Mouse (Mus musculus) midbrain, embryonic 16.5 days (tissue): ENCODE measurements around the gene Plk4. TPM values are rescaled to one million over a fixed set of nuclear protein-coding genes. Genes with fewer than 3 reads are reported as not detected.
"Not testable (repeated sequence)": the region's sequence is repeated elsewhere in the genome, so short reads cannot be mapped to it uniquely, and the experiment has no call there.

Experiments used
- ATAC-seq: fragments of 200-750 bp; cut with Nextera tagmentation; 2 replicates; pipeline ENCODE4 v1.8.0; 2017; ENCODE audit warnings: moderate TSS enrichment
- H3K27ac ChIP-seq: fragments of 300-500 bp; sonication (generic); 2 replicates; pipeline ENCODE4 v1.5.1; 2014; ENCODE audit warnings: mild to moderate bottlenecking, low read length, mixed read lengths
- H3K27me3 ChIP-seq: fragments of 300-500 bp; sonication (generic); 2 replicates; pipeline ENCODE4 v1.6.1; 2014; ENCODE audit warnings: low read depth, low read length, mixed read lengths; ENCODE audit not compliant: control insufficient read depth, insufficient read depth
- H3K36me3 ChIP-seq: fragments of 300-500 bp; sonication (generic); 2 replicates; pipeline ENCODE4 v1.6.1; 2014; ENCODE audit warnings: mild to moderate bottlenecking, low read length, moderate library complexity, mixed read lengths; ENCODE audit not compliant: control insufficient read depth, insufficient read depth
- H3K4me1 ChIP-seq: fragments of 300-500 bp; sonication (generic); 2 replicates; pipeline ENCODE4 v1.6.1; 2014; ENCODE audit warnings: mild to moderate bottlenecking, low read length, mixed read lengths; ENCODE audit not compliant: control insufficient read depth, insufficient read depth
- H3K4me2 ChIP-seq: fragments of 300-500 bp; sonication (generic); 2 replicates; pipeline ENCODE4 v1.6.1; 2014; ENCODE audit warnings: mild to moderate bottlenecking, low read length, mixed read lengths
- H3K4me3 ChIP-seq: fragments of 300-500 bp; sonication (generic); 2 replicates; pipeline ENCODE4 v1.5.1; 2014; ENCODE audit warnings: low read depth, mild to moderate bottlenecking, low read length, moderate library complexity, mixed read lengths
- H3K9ac ChIP-seq: fragments of 300-500 bp; sonication (generic); 2 replicates; pipeline ENCODE4 v1.6.1; 2014; ENCODE audit warnings: low read depth, low read length, mixed read lengths
- H3K9me3 ChIP-seq: fragments of 300-500 bp; sonication (generic); replicated peaks from 2 replicates; pipeline ENCODE4 v1.6.1; 2014; ENCODE audit warnings: mild to moderate bottlenecking, low read length, mixed read lengths; ENCODE audit not compliant: control insufficient read depth, poor library complexity, severe bottlenecking
- WGBS: fragments of 180-500 bp; shearing (Covaris S2); extraction: QIAGEN DNeasy Blood & Tissue Kit; methylation state at CpG from one replicate; pipeline ENCODE4 v1.1.7; 2014; 5-methylcytosine and 5-hydroxymethylcytosine counted together
- polyA plus RNA-seq: library from polyadenylated mRNA; unstranded; fragments of >200 nt; fragmentation: Nextera tagmentation; extraction: Ambion mirVana; gene quantifications from 2 replicates; pipeline ENCODE4 v1.2.1, GENCODE M21; 2015

Gene Plk4
- polyA plus RNA-seq, 1 experiment from 2014 or later = 12.8 TPM

DNA sequence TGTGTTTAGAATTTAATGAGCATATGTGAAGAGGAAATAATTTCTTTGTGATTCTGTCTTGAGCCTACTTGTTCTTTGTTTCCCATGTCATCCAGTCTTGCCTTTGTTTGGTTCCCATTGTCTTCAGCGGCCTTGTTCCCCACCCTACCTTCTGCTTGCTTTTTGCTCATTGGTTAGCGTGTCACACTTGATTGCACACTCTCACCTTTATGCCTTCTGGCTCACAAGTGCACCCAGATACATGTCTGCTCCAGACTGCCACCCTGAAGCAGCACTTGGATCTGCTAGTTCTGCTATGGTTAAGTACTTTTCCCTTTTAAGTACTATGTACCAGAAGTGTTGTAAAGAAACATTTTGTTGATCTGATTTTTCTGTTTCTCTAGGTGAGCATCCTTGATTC is 10.1 kb downstream of the Plk4 start:
- 55% methylated on average over 2 of the region's 2 CpGs for WGBS
- H3K36me3 ChIP-seq = peaks cover 12% of the 10 kb centered on the region
- H3K9me3 ChIP-seq = no peaks in the 10 kb centered on the region
- H3K27me3 ChIP-seq = no peaks in the 10 kb centered on the region
- no peaks in the 10 kb centered on the region for H3K4me1 ChIP-seq
- no peak overlapping the region for H3K27ac ChIP-seq
- ATAC-seq = no peak
- H3K4me2 ChIP-seq = no peak overlapping the region
- H3K4me3 ChIP-seq = no peak overlapping the region
- H3K9ac ChIP-seq = no peak overlapping the region

DNA sequence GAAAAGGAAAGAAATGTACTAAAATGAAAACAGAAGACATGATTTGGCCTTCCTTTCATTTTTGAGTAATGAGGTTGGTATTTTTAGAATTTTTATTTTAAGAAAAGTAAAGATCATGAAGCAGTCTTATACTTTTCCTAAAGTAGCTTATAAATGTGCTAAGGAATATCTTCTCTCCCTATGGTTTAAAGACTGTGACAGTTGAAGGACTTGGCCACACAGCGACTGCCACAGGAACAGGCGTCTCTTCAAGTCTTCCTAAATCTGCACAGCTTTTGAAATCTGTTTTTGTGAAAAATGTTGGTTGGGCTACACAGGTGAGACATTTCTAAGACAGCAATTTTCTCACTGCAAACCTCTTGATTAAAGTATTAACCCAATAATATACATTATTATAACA is 13.5 kb downstream of the Plk4 start:
- 93% methylated on average over 2 of the region's 2 CpGs for WGBS
- Histone ChIP-seq H3K4me1 (no peaks in the 10 kb centered on the region), H3K27me3 (no peaks in the 10 kb centered on the region), H3K9me3 (no peaks in the 10 kb centered on the region), H3K9ac (no peak overlapping the region), H3K36me3 (peaks cover 7% of the 10 kb centered on the region; the same call in 1 of the 2 replicates), H3K4me3 (no peak overlapping the region), H3K4me2 (no peak overlapping the region), H3K27ac (no peak overlapping the region)
- no peak for ATAC-seq

DNA sequence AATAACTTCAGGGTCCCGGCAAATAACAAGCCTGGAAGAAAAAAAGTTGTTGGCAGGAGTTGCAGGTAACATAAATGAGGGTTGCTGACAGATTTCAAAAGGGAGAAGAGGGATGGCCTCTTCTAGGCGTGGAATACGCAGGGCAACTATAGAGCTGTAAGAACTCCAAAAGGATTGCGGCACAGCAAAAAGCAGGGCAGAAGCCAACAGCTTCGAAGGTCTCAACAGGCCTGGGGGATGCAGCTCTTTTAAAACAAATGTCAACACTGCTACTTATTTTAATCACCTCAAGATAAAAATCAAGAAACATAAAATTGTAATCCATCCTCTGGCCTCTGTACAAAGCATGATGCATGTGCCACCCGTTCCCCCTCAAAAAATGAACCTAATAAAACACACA is 45.7 kb downstream of the Plk4 start:
- not testable (repeated sequence) for H3K4me1 ChIP-seq, H3K9me3 ChIP-seq, ATAC-seq, H3K27ac ChIP-seq, H3K27me3 ChIP-seq, H3K36me3 ChIP-seq
- WGBS = 69% methylated on average over 5 of the region's 6 CpGs
- H3K4me3 ChIP-seq = peak overlapping the region; percentile 56
- 0 out of 2 replicates have a peak overlapping the region, but pooled peaks have one; percentile 10 for H3K9ac ChIP-seq
- peak overlapping the region; percentile 63 for H3K4me2 ChIP-seq

DNA sequence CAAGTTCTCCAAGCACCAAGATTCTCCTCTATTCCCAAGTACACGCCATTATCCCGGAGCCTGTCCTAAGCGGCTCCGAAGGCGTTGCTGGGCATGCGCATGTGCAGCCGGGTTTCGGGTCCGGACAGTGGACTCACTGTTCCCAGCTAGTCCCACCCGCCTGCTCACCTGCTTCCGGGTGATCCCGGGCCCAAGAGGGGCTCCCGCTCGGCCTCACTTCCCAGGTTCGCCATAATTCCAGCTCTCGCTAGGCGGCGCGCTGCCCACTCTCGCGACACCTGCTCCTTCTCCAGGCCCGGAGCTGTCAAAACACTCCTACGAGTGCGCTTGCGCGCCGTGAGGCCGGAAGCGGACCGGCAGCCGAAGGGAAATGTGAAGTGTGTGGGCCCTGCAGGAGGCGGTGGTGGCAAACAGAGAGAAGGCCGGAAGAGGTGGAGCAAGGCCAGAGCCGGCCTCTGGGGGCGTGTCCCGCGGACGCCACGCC is 46.7 kb downstream of the Plk4 start, which contains the start of gene Mfsd8:
Mfsd8 (minus strand) TSS at position 414 of the 484 bp plus-strand sequence.
- not testable (repeated sequence) for H3K36me3 ChIP-seq, H3K4me1 ChIP-seq, H3K9me3 ChIP-seq, H3K27me3 ChIP-seq
- peak; percentile 99 for ATAC-seq
- Histone ChIP-seq H3K27ac (peak within 1 kb of the TSS; percentile 85), H3K4me2 (peak within 1 kb of the TSS; percentile 63), H3K9ac (peak within 1 kb of the TSS; percentile 69), H3K4me3 (peak within 1 kb of the TSS; percentile 56)
- under 1% methylated on average over 37 of the region's 39 CpGs for WGBS

DNA sequence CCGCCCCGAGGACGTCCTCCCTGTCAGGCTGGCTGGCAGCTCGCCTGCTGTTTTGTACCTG is 47.0 kb downstream of the Plk4 start, which contains the start of gene Abhd18:
Abhd18 (plus strand) TSS at position 14 of the 61 bp plus-strand sequence.
- not testable (repeated sequence) for H3K27me3 ChIP-seq, H3K4me1 ChIP-seq, H3K9me3 ChIP-seq, H3K36me3 ChIP-seq, ATAC-seq
- H3K4me2 ChIP-seq = peak within 1 kb of the TSS; percentile 63
- peak within 1 kb of the TSS; percentile 56 for H3K4me3 ChIP-seq
- WGBS = no CpG with 5 or more reads among the region's 4 CpGs
- peak within 1 kb of the TSS; percentile 85 for H3K27ac ChIP-seq
- H3K9ac ChIP-seq = peak within 1 kb of the TSS; percentile 69

DNA sequence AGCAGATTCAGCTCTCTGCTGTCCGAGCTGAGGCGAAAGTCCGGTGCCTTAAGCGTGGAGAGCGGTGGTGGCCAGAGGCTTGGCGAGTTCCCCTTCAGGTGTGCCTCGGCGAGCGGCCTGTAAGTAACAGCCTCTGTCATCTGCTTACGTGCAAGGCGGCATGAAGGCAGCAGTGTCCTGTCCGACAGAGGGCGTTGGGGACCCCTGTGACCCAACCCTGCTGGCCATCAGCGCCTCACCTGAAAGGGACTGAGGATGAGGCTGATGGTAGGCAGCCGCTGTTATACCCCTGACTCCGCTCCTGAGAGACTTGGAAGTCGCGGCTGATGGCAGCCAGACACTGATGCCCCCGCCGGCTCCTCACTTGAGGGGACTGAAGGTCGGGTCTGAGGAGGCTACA is 47.2 kb downstream of the Plk4 start:
- H3K9ac ChIP-seq = peak overlapping the region; percentile 69
- H3K4me2 ChIP-seq = peak overlapping the region; percentile 62
- not testable (repeated sequence) for H3K27me3 ChIP-seq, ATAC-seq, H3K36me3 ChIP-seq, H3K4me1 ChIP-seq, H3K9me3 ChIP-seq
- peak overlapping the region; percentile 56 for H3K4me3 ChIP-seq
- WGBS = 2% methylated on average over 13 of the region's 21 CpGs
- peak overlapping the region; percentile 80 for H3K27ac ChIP-seq

DNA sequence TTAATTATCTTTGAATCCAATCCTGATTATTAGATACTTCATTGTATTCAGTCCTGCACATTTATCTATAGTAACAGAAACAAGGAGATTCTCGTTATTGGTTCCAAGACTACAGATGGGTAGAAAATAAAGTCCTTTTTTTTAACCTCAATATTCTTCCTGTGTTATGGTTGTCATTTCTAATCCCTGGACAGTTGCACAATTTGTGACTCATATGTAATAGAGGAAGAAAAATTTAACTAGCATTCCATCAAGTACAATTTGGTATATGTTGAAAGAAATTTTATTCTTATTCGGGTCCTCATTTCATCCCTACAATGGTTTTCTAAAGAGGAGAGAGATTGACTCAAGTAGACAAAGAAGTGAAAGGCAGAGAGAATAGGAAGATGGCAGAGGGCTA is 48.1 kb downstream of the Plk4 start:
- ATAC-seq, H3K27me3 ChIP-seq, H3K36me3 ChIP-seq, H3K4me1 ChIP-seq, H3K4me3 ChIP-seq, H3K9me3 ChIP-seq, H3K9ac ChIP-seq, H3K27ac ChIP-seq: not testable (repeated sequence)
- 92% methylated on average over 2 of the region's 2 CpGs for WGBS
- H3K4me2 ChIP-seq = peak overlapping the region; percentile 62

DNA sequence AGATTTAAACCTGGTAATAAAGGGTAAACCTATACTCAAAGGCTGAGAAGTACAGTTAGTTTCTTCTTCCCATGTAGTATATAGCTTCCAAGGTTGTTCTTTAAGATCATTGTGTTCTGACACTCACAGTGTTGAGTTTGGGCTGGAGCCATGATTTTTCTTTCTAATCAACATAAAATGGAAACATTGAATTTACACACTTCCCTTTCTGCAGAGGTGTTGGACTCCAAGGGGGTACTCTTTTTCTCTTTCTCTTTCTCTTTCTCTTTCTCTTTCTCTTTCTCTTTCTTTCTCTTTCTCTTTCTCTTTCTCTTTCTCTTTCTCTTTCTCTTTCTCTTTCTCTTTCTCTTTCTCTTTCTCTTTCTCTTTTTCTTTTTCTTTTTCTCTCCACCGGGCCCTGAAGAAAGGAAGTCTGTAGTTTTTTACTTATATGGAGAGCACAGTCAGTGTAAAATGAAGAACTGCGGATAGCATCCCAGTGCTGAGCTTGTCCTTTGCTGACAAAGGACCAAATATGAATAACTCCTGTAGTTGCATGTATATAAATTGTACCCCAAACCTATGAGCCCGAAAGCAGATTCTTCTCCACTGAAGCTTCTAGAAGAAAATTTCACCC is 53.4 kb downstream of the Plk4 start:
- H3K9ac ChIP-seq, H3K36me3 ChIP-seq, H3K4me1 ChIP-seq, H3K4me2 ChIP-seq, ATAC-seq, H3K27ac ChIP-seq, H3K9me3 ChIP-seq, H3K4me3 ChIP-seq, H3K27me3 ChIP-seq: not testable (repeated sequence)
- 81% methylated on average over 3 of the region's 3 CpGs for WGBS
